Mouse (Mus musculus) brain, embryonic 14.5 days (tissue): Measurements from ENCODE around the gene Nedd9. TPM values are rescaled to one million over a fixed set of nuclear protein-coding genes. Genes with fewer than 3 reads are reported as not detected.
"Not testable (repeated sequence)": the region's sequence is repeated elsewhere in the genome, so short reads cannot be mapped to it uniquely, and the experiment has no call there.

Experiments
- DNase-seq: peaks from one replicate; pipeline ENCODE4 v3.0.0-alpha.2; 2011; ENCODE audit warnings: low read depth
- CTCF ChIP-seq: fragments of 200-500 bp; IDR thresholded peaks from 2 replicates; pipeline ENCODE4 v1.5.1; 2012; ENCODE audit warnings: inconsistent platforms, mild to moderate bottlenecking, moderate library complexity, borderline replicate concordance; ENCODE audit not compliant: insufficient read depth, insufficient read length; ENCODE audit errors: extremely low read depth
- POLR2A ChIP-seq: fragments of 200-500 bp; IDR thresholded peaks from 2 replicates; pipeline ENCODE4 v1.6.1; 2012; ENCODE audit warnings: mild to moderate bottlenecking, inconsistent platforms, borderline replicate concordance; ENCODE audit not compliant: poor library complexity, insufficient read depth, insufficient read length, severe bottlenecking; ENCODE audit errors: extremely low read depth
- polyA plus RNA-seq: library from polyadenylated mRNA; depleted of rRNA; stranded (reverse); fragments of >200 nt; gene quantifications from 2 replicates; pipeline ENCODE4 v1.2.3, GENCODE M21; 2012

The Nedd9 gene
- polyA plus RNA-seq, 1 experiment = 14.1 TPM

DNA sequence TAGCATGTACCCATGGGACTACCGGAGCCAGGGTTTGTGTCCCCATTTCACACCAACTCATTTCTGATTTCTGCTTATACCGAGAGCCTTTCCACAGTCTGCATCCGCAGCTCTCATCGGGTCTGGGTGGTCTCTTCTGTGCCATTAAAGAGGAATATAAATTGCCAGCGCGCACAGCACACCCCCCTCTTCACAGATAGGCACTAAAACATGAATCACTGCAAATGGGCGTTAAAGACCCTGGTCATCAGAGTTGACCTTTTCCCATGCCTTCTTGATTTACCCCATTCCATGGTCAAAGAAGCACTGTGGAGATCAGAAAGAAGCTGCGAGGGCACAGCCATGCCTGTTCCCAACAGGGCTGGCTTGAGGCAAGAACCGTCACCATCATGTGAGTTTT is 109.3 kb downstream of the Nedd9 start:
- no peak for DNase-seq
- TF ChIP-seq POLR2A (no peak), CTCF (no peak)

DNA sequence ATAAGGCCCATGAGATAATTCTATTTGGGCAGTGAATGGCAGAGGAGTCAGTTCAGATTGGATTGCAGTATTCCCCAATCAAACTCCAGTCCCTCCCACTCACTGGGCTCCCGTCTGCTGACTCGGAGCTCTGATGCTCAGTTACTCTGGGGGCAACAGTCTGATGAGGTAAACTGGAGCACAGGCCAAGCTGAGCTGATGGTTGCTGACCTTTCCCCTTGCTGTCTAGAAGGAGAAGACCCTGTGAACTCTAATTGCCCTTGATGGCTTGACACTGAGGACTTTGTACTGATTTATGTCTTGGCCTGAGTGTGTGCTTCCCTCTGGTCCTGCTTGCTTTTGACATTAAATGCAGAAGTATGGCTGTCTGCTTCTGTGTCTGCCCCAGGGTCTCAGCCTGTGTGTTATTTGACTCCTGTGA is 110.1 kb downstream of the Nedd9 start:
- no peak for TF ChIP-seq CTCF
- TF ChIP-seq POLR2A = no peak
- no peak for DNase-seq

DNA sequence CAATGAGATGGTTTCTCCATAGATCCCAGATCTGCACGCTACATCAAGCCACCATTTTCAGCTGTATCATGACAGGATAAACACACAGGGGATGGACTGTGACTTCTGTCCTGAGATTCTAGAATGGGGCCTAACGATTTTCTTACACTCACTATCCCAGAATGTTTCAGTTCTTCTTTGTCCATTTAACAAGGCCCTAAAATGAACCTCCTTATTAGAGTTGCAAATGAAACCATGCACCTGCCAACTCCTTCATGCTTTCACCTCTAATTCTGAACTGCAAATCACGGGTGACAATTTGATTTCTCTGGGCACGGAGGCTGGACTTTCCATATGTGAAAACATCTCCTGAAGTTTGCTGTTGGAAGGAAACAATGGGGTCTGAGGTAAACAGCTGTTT is 111.1 kb downstream of the Nedd9 start:
- DNase-seq = peak; percentile 18
- TF ChIP-seq POLR2A = no peak

DNA sequence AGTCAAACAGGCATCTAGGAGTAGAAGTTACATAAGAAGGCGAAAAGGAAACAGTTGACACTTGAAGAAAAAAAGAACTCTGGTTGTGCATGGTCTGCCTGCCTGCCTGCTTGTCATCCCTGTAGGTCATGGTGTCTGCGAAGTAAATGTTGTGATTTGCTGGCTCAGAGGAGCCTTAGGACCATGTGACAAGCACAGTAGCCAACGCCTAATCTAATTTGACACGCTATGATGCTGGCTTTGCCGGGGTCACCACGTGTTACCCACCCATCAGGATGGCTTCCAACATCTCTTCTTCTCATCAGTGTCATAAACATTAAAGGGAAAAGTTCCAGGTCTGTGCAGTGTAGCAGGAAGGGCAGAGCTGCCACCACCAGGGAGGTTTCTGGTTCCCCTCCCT is 111.5 kb downstream of the Nedd9 start:
- no peak for DNase-seq
- no peak for TF ChIP-seq POLR2A

GRCm38 (mm10) chr13:41374886-41375285 is 112.3 kb downstream of the Nedd9 start:
- TF ChIP-seq POLR2A = no peak
- DNase-seq = no peak

- DNase-seq = no peak
- TF ChIP-seq POLR2A (no peak), CTCF (no peak)
These were observed 114.4 kb downstream of the Nedd9 start for GRCm38 (mm10) chr13:41372555-41373460.

GRCm38 (mm10) chr13:41371547-41371946 is 115.6 kb downstream of the Nedd9 start:
- DNase-seq = no peak
- TF ChIP-seq CTCF (no peak), POLR2A (no peak)

GRCm38 (mm10) chr13:41368612-41369011 is 118.5 kb downstream of the Nedd9 start:
- TF ChIP-seq CTCF (no peak), POLR2A (no peak)
- DNase-seq = no peak

- DNase-seq = no peak
- TF ChIP-seq CTCF (no peak), POLR2A (no peak)
These were observed 120.0 kb downstream of the Nedd9 start for GRCm38 (mm10) chr13:41367176-41367611.

DNA sequence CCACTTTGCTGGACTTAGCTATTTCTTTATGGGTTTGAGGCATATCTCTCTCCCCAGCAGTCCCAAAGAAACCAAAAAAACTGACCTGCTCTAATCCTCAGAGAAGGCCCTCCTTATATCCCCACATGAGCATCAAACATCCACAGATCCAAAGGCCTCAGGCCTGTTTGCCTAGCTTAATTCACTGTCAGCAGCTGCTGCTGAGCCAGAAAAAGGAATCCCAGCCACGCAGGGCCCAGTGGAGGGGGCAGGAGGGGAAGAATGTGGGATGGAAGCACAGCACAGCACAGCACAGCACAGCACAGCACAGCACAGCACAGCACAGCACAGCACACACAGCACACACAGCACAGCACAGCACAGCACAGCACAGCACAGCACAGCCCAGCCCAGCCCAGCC is 120.6 kb downstream of the Nedd9 start:
- not testable (repeated sequence) for DNase-seq

GRCm38 (mm10) chr13:41364273-41364672 is 122.9 kb downstream of the Nedd9 start:
- peak; percentile 26 for DNase-seq
- TF ChIP-seq POLR2A = no peak
- no peak for TF ChIP-seq CTCF

DNA sequence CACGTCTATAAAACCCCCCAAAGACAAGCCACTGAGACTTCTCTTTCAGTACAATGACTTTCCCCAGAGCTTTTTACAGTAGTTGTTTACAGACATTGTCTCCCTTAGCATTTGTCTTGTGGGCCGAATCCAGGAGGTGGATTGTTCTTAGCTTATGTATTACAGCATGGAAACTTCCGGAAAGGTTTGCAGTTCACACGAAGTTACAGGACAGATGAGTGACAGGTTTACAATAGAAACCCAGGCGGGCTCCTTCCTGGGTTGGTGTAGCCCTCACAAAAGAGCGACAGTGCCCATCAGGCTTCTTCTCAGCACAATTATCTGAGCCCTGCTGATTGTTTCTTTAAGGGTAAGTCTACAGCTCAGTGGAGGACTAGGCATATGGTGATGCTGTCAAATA is 124.3 kb downstream of the Nedd9 start:
- TF ChIP-seq CTCF (no peak), POLR2A (no peak)

DNA sequence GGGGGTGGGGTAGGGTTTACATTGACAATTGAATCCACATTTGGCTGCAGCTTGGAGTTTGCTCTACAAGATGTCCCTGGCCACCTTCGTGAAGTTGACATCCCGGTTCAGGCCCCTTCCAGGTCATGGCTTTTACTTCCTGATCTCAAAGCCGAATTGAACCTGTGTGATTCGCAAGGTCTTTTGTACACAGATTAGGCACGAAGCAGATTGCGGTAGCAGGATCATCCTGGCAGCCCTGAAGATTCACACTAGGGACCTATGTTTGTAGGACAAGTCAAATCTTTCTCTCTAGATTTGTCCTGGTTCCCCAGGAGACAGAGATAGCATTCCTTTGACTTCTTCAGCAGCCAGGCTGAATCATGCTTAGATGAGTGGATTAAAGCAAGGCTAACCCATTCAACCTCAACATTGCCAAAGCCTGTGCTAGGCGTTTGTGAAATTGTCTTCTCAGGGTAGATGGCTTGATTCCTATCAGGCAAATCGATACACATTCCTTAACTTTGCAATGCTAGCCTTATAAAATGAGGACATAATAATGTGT is 126.8 kb downstream of the Nedd9 start:
- DNase-seq = no peak
- TF ChIP-seq CTCF (no peak), POLR2A (no peak)

More for the DNA sequence above, 124.3 kb downstream of the Nedd9 start:
- DNase-seq = no peak
